Mouse (Mus musculus) neural tube, embryonic 10.5 days (tissue): ENCODE data around the gene Plekhd1.

Source experiments
- DNase-seq: peaks from one replicate; pipeline ENCODE4 v3.0.0-alpha.2; 2017; ENCODE audit warnings: low spot score; ENCODE audit errors: extremely low spot score

The Plekhd1 gene

GRCm38 (mm10) chr12:80692269-80692972 is at the start of gene Plekhd1:
TSS of gene Plekhd1 (plus strand) at chr12:80692591.
- peak; percentile 60 for DNase-seq

GRCm38 (mm10) chr12:80642725-80643692 is 49.4 kb upstream of the Plekhd1 start:
- peak; percentile 77 for DNase-seq

- DNase-seq, result peak; percentile 92
Measured at GRCm38 (mm10) chr12:80643693-80644505, 48.5 kb upstream of the Plekhd1 start, which contains the start of the genes Slc39a9 and Erh. TSS of gene Slc39a9 (plus strand) at chr12:80643883. TSS of gene Erh (minus strand) at chr12:80644341.

GRCm38 (mm10) chr12:80644506-80644868 is 47.9 kb upstream of the Plekhd1 start:
- DNase-seq, result peak; percentile 26

DNA sequence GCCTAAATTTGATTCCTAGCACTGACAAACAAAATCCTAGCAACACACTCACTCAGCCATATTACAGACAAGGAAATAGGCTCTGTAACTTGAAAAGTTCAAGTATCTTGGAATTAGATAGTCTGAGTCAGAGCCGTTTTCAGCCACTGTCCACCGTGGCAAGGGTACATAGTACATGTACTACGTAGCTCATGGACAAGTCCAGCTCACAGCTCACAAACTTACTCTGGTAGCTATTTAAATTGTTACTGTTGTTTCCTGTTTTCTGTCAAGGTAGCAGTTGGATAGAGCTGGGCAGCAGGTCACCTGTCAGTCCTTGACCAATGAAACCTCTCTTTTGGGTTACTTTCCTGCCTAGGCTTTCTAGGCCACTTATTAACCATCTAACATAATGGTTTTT is 46.0 kb upstream of the Plekhd1 start:
- no peak for DNase-seq

GRCm38 (mm10) chr12:80653951-80654658 is 38.3 kb upstream of the Plekhd1 start:
- no peak for DNase-seq

DNA sequence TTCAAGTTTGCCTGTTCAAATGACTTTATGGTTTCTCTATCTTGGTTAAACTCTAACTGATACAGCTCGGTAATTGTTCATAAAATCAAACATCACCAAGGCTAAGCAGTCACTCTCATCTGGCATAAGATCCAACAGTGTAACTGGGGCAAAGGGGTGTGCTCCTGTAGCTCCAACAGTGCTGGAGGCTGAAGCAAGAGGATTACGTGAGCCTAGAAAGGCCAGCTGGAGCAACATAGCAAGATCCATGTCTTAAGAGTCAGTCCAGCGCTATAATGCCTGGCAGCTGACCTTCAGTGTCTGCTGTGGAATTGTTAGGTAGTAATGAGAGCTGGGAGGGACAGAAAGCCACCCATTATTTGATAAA is 37.7 kb upstream of the Plekhd1 start:
- no peak for DNase-seq

- no peak for DNase-seq
Measured at GRCm38 (mm10) chr12:80658661-80659060, 33.7 kb upstream of the Plekhd1 start.

DNA sequence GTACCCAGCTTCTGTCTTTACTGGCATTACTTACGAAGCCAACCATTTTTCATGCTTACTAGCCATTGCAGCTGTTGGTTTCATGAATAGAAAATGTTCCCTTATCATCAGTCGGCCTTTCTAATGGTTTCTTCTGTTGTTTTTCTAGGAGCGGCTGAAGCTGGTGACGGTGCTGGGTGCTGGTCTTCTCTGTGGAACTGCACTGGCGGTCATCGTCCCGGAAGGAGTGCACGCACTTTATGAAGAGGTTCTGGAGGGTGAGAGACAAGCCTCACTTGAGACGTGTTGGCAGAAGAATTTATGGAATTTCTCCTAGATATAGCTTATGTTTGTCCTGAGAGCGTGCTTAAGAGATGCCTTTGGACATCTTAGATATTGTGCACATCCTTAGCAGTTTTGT is 30.1 kb upstream of the Plekhd1 start:
- DNase-seq, result no peak

DNA sequence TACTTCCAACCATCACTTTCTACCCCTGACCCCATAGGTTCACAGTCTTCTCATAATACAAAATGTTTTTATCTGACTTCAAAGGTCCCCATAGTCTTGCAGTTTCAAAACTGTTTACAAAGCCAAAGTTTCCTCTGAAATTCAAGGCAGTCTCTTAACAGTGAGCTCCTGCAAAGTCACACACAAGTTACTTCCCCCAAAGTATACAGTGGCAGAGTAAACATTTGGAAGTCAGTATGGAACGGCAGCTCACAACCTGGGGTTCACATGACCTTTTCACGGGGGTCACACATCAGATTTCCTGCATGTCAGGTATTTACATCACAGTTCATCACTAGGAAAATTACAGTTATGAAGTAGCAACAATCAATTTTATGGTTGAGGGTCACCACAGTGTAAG is 28.5 kb upstream of the Plekhd1 start:
- DNase-seq, result no peak

DNA sequence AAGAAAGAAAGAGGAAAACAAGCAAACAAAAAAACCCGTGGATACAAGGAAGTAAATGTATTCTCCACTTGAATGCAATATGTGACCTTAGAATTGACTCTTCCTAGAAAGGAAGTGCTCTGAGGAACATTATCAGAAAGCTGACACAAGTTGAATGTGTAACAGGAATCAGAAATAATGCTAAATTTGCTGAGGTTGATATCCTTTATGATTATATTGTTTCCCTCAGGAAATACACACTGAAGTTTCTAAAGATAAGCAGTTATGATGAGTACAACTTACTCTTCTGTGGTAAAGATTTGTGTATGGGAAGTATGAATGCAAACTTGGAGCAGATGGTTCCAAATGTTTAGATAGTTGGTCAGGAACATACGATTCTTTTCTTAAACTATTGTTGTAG is 24.0 kb upstream of the Plekhd1 start:
- DNase-seq, result no peak

DNA sequence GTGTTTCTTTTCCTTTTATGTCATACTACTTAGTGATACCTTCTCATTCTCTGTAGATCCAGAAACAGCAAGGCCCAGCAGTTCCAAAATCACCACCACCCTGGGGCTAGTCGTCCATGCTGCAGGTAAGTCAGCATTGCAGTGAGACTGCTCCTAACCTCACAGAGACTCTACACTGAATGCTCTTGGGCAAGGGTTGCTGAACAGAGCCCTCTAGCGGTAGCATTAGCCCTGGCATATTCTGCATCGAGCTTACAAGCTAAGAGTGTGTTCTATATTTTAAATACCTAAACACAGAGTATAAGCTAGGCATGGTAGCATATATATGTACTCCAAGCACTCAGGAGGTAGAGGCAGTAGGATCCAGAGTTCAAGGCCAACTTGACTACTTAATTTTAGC is 19.2 kb upstream of the Plekhd1 start:
- DNase-seq, result peak; percentile 31

- DNase-seq, result no peak
Measured at GRCm38 (mm10) chr12:80681340-80681739, 11.1 kb upstream of the Plekhd1 start.

DNA sequence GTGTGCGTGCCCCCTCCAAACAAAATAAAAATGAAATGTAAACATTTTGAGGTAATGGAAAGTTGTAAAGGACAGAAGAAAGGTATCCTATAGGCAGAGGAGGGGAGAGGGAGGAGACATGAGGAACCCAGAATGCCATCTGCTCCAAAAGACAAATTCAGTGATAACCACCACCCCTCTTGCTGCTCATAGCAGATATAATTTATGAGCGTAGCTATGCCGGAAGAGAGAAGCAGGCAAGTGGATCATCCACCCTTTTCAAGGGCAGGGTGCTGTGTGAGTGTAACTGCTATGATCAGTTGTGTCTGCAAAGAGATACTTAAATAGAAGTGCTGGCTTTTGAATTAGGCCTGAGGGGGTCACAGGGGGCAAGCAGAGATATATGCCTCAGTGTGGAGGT is 8.8 kb upstream of the Plekhd1 start:
- DNase-seq, result no peak

DNA sequence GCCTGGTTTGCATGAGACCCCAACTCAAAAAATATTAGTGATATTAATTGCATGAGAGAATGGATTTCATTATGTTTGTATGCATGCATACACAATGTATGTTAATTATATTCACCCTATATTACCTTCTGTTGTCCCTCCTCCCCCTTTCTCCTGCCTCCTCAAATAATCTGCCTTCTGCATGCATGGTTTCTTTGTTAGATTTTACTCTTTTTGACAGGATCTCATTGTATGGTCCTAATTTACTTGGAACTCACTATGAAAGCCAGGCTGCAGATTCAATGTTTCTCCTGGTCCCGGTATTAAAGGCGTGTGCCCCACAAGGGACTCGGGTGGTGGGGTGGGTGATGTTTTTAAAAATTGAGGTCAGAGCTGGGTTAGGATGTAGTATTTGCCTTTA is 8.1 kb upstream of the Plekhd1 start:
- no peak for DNase-seq

- DNase-seq, result no peak
Measured at GRCm38 (mm10) chr12:80687788-80688211, 4.6 kb upstream of the Plekhd1 start.

GRCm38 (mm10) chr12:80689696-80690095 is 2.7 kb upstream of the Plekhd1 start:
- DNase-seq, result no peak

DNA sequence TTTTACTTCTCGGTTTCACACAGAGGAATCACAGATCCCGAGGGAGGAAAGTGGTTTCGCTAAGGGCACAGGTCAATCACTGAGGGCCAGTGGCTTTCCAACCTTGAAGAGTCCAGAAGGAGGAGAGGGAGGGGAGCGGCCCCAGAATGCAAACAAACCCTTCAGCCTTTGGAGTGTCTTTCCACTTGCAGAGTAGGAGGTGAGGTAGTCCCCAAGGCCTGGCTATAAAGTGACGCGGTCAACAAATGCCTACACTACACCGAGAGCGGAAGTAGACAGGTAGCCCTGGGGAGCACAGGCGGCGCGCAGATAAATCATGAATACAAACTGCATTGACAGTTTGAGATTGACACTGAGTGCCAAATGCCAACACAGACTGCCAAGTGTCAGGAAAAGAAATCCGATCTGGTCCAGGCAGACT is 710 bp upstream of the Plekhd1 start:
- DNase-seq, result no peak

GRCm38 (mm10) chr12:80693700-80694099 is 1.3 kb downstream of the Plekhd1 start:
- no peak for DNase-seq

DNA sequence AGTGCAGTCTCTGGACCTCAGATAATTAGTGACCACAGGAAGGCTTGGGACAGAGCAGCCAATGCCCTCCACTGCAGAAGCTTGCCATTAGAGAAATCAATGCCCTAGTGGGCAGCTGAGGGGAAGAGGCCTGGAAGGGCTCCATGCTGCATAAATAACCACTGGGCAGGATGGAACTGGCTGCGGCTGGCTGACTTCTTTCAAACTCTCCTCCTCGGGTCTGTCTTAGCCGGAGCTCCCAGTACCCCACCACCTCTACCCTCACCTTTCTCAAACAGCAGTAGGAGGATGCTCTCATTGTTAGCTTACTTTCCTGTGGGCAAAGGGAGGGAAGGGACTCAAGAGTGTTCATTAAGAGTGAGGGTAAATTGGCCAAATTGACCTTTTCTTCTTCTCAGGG is 2.6 kb downstream of the Plekhd1 start:
- no peak for DNase-seq
